Mouse (Mus musculus): ENCODE data around the gene Sct. TPM values are rescaled to one million over a fixed set of nuclear protein-coding genes. Genes with fewer than 3 reads are reported as not detected.

The Sct gene
- polyA plus RNA-seq, 1 experiment from 2014 or later, result 0.64 TPM

- Histone ChIP-seq H3K4me2 (no peak overlapping the region), H3K9me3 (replicated peaks) (no peaks in the 10 kb centered on the region), H3K4me1 (replicated peaks) (peaks cover 6% of the 10 kb centered on the region), H3K9ac (no peak overlapping the region), H3K27me3 (replicated peaks) (peaks cover 23% of the 10 kb centered on the region; the same call in 1 of the 2 replicates), H3K4me3 (no peak overlapping the region), H3K36me3 (no peaks in the 10 kb centered on the region), H3K27ac (ENCODE audit: poor library complexity, severe bottlenecking) (no peak overlapping the region)
- WGBS, result 74% methylated on average over 4 of the region's 4 CpGs
- ATAC-seq (ENCODE audit: insufficient number of reproducible peaks, low FRiP score), result no peak
Observed at GRCm38 (mm10) chr7:141282756-141283155, 3.8 kb upstream of the Sct start.

- WGBS, result 79% methylated on average over 6 of the region's 6 CpGs
- H3K27ac ChIP-seq (ENCODE audit: poor library complexity, severe bottlenecking), result no peak overlapping the region
Observed at GRCm38 (mm10) chr7:141281442-141281841, 2.5 kb upstream of the Sct start.

GRCm38 (mm10) chr7:141277701-141278678, 943 bp downstream of the Sct start:
- H3K9me3 ChIP-seq (replicated peaks), result no peaks in the 10 kb centered on the region
- H3K4me3 ChIP-seq, result peak overlapping the region; percentile 48; the same call in 1 of the 2 replicates
- H3K9ac ChIP-seq, result no peak overlapping the region
- H3K4me1 ChIP-seq (replicated peaks), result peaks cover 6% of the 10 kb centered on the region
- no peak overlapping the region for H3K27ac ChIP-seq (ENCODE audit: poor library complexity, severe bottlenecking)
- 67% methylated on average over 11 of the region's 11 CpGs for WGBS
- peaks cover 23% of the 10 kb centered on the region; the same call in 1 of the 2 replicates for H3K27me3 ChIP-seq (replicated peaks)
- ATAC-seq (ENCODE audit: insufficient number of reproducible peaks, low FRiP score), result no peak
- H3K36me3 ChIP-seq, result no peaks in the 10 kb centered on the region
- H3K4me2 ChIP-seq, result peak overlapping the region; percentile 96

More at GRCm38 (mm10) chr7:141281442-141281841, 2.5 kb upstream of the Sct start:
- peaks cover 6% of the 10 kb centered on the region for H3K4me1 ChIP-seq (replicated peaks)
- ATAC-seq (ENCODE audit: insufficient number of reproducible peaks, low FRiP score), result no peak
- no peaks in the 10 kb centered on the region for H3K36me3 ChIP-seq
- H3K4me2 ChIP-seq, result no peak overlapping the region
- H3K9ac ChIP-seq, result no peak overlapping the region
- peaks cover 23% of the 10 kb centered on the region; the same call in 1 of the 2 replicates for H3K27me3 ChIP-seq (replicated peaks)
- no peaks in the 10 kb centered on the region for H3K9me3 ChIP-seq (replicated peaks)
- no peak overlapping the region for H3K4me3 ChIP-seq

DNA sequence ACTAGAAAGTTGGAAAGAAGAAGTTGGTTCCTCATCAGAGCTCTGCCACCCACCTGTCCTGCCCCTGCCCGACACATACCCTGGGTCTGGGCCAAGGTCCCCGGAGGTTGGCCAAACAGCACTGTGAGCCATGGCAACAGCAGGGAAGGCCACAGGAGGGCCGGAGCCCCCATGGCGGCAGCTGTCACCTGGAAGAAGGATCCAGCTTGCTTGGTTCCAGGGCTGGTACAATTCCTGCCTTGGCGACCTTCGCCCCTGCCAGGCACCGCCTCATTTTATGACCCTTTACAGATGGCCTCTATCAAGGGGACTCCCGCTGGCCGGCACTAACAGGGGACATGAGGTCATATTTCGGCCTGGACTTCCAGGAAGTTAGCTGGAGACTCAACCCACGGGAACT, 2.4 kb downstream of the Sct start, which contains the start of gene Cdhr5:
Cdhr5 (minus strand) TSS at position 241 of the 400 bp plus-strand sequence.
- ATAC-seq (ENCODE audit: insufficient number of reproducible peaks, low FRiP score), result no peak
- 73% methylated on average over 11 of the region's 11 CpGs for WGBS
- H3K27me3 ChIP-seq (replicated peaks), result peaks cover 28% of the 10 kb centered on the region

GRCm38 (mm10) chr7:141275356-141275755, 3.6 kb downstream of the Sct start:
- Histone ChIP-seq H3K4me2 (no peak overlapping the region), H3K27ac (ENCODE audit: poor library complexity, severe bottlenecking) (no peak overlapping the region)
- ATAC-seq (ENCODE audit: insufficient number of reproducible peaks, low FRiP score), result no peak

More for the DNA sequence above, 2.4 kb downstream of the Sct start, which contains the start of gene Cdhr5:
- Histone ChIP-seq H3K4me3 (no peak within 1 kb of the TSS), H3K4me2 (no peak within 1 kb of the TSS), H3K36me3 (no peaks in the 10 kb centered on the region), H3K9ac (no peak within 1 kb of the TSS), H3K9me3 (replicated peaks) (no peaks in the 10 kb centered on the region), H3K4me1 (replicated peaks) (peaks cover 6% of the 10 kb centered on the region), H3K27ac (ENCODE audit: poor library complexity, severe bottlenecking) (no peak within 1 kb of the TSS)

GRCm38 (mm10) chr7:141270631-141271030, 8.3 kb downstream of the Sct start:
- WGBS, result 78% methylated on average over 3 of the region's 3 CpGs
- peaks cover 9% of the 10 kb centered on the region; the same call in 1 of the 2 replicates for H3K27me3 ChIP-seq (replicated peaks)

More at GRCm38 (mm10) chr7:141275356-141275755, 3.6 kb downstream of the Sct start:
- H3K9ac ChIP-seq, result no peak overlapping the region
- H3K4me3 ChIP-seq, result no peak overlapping the region
- peaks cover 6% of the 10 kb centered on the region for H3K4me1 ChIP-seq (replicated peaks)
- H3K9me3 ChIP-seq (replicated peaks), result no peaks in the 10 kb centered on the region
- WGBS, result 83% methylated on average over 9 of the region's 9 CpGs
- H3K36me3 ChIP-seq, result no peaks in the 10 kb centered on the region
- peaks cover 24% of the 10 kb centered on the region for H3K27me3 ChIP-seq (replicated peaks)

DNA sequence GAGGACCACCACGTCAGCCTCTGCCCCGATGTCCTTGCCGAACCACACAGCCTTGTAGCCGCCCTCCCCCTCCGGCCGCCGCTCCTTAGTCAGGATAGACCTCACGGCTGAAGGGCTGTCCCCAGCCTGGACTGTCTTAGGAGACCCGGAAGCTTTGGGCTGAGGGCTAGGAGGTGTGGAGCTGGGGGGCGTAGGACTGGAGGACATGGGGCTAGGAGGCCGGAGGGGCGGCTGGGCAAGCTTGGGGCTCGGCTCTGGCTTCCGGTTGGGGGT, 9.7 kb downstream of the Sct start:
- H3K4me2 ChIP-seq, result peak overlapping the region; percentile 38
- no peak for ATAC-seq (ENCODE audit: insufficient number of reproducible peaks, low FRiP score)
- H3K27me3 ChIP-seq (replicated peaks), result peaks cover 9% of the 10 kb centered on the region; the same call in 1 of the 2 replicates
- H3K4me3 ChIP-seq, result no peak overlapping the region
- peaks cover 8% of the 10 kb centered on the region for H3K4me1 ChIP-seq (replicated peaks)
- H3K36me3 ChIP-seq, result peaks cover 3% of the 10 kb centered on the region; the same call in 1 of the 2 replicates
- H3K27ac ChIP-seq (ENCODE audit: poor library complexity, severe bottlenecking), result no peak overlapping the region
- no peaks in the 10 kb centered on the region for H3K9me3 ChIP-seq (replicated peaks)
- WGBS, result 64% methylated on average over 14 of the region's 14 CpGs
- H3K9ac ChIP-seq, result no peak overlapping the region

More at GRCm38 (mm10) chr7:141270631-141271030, 8.3 kb downstream of the Sct start:
- no peak for ATAC-seq (ENCODE audit: insufficient number of reproducible peaks, low FRiP score)
- Histone ChIP-seq H3K4me1 (replicated peaks) (no peaks in the 10 kb centered on the region), H3K9ac (no peak overlapping the region), H3K9me3 (replicated peaks) (no peaks in the 10 kb centered on the region), H3K4me3 (no peak overlapping the region), H3K36me3 (no peaks in the 10 kb centered on the region), H3K4me2 (no peak overlapping the region), H3K27ac (ENCODE audit: poor library complexity, severe bottlenecking) (no peak overlapping the region)

GRCm38 (mm10) chr7:141268466-141269272, 10.3 kb downstream of the Sct start:
- H3K9ac ChIP-seq, result no peak overlapping the region
- no peak for ATAC-seq (ENCODE audit: insufficient number of reproducible peaks, low FRiP score)
- 66% methylated on average over 24 of the region's 24 CpGs for WGBS
- H3K36me3 ChIP-seq, result peaks cover 8% of the 10 kb centered on the region
- H3K27me3 ChIP-seq (replicated peaks), result peaks cover 9% of the 10 kb centered on the region; the same call in 1 of the 2 replicates
- no peak overlapping the region for H3K27ac ChIP-seq (ENCODE audit: poor library complexity, severe bottlenecking)
- H3K4me1 ChIP-seq (replicated peaks), result peaks cover 8% of the 10 kb centered on the region
- no peak overlapping the region for H3K4me3 ChIP-seq
- peak overlapping the region; percentile 38 for H3K4me2 ChIP-seq
- no peaks in the 10 kb centered on the region for H3K9me3 ChIP-seq (replicated peaks)

DNA sequence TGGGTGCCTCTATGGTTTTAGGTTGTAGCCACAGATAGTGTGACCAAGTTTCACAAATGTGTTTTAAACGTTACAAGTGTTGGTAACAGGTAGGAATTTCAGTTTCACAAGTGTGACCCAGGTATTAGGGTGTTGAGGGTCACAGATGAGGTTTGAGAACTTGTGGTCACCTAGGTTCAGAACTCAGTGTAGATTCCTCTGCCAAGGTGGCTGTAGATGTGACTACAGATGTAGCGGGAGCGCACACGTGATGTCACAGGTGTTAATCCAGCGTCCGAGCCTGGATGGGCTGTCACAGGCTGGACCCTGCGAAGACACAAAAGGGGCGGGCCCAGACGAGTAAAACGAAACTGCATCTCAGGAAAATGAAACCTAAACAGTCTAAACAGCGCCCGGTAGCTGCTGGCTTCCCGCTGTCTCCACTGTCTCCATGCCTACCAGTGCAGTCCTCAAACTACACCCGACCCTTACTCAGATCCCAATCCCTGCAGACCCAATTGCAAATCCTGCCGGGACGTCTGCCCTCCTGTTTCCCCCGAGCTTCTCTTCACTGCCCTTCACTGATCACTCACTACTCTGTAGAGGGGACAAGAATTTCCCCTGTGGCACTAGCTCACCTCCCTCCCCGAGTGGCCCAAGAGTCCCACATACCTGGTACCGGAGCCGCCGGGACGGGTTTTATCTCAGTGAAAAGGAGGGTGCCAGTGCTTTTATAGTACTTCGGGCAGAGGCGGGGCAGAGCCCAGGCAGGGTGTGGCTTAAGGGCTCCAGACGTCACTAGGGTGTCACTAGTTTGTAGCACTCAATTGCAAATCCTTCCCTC, 13.0 kb downstream of the Sct start, which contains the start of gene Irf7:
Irf7 (minus strand) TSS at position 743 of the 823 bp plus-strand sequence.
- Histone ChIP-seq H3K27me3 (replicated peaks) (0 out of 2 replicates have a peak, but pooled peaks cover 4% of the 10 kb centered on the region), H3K9ac (peak within 1 kb of the TSS; percentile 75), H3K9me3 (replicated peaks) (no peaks in the 10 kb centered on the region), H3K4me3 (peak within 1 kb of the TSS; percentile 62), H3K27ac (ENCODE audit: poor library complexity, severe bottlenecking) (no peak within 1 kb of the TSS), H3K4me1 (replicated peaks) (peaks cover 8% of the 10 kb centered on the region), H3K36me3 (peaks cover 35% of the 10 kb centered on the region), H3K4me2 (peak within 1 kb of the TSS; percentile 96)
- WGBS, result 6% methylated on average over 25 of the region's 25 CpGs
- ATAC-seq (ENCODE audit: insufficient number of reproducible peaks, low FRiP score), result peak; percentile 77

- Histone ChIP-seq H3K36me3 (peaks cover 41% of the 10 kb centered on the region), H3K4me1 (replicated peaks) (peaks cover 8% of the 10 kb centered on the region), H3K9ac (peak overlapping the region; percentile 75; the same call in 1 of the 2 replicates), H3K27ac (ENCODE audit: poor library complexity, severe bottlenecking) (no peak overlapping the region), H3K4me2 (peak overlapping the region; percentile 96), H3K27me3 (replicated peaks) (0 out of 2 replicates have a peak, but pooled peaks cover 4% of the 10 kb centered on the region), H3K9me3 (replicated peaks) (no peaks in the 10 kb centered on the region), H3K4me3 (peak overlapping the region; percentile 62; the same call in 1 of the 2 replicates)
- WGBS, result 49% methylated on average over 11 of the region's 11 CpGs
- no peak for ATAC-seq (ENCODE audit: insufficient number of reproducible peaks, low FRiP score)
Observed at GRCm38 (mm10) chr7:141265411-141265738, 13.6 kb downstream of the Sct start.

All from heart, embryonic 12.5 days (tissue).